Mouse (Mus musculus) embryonic facial prominence, embryonic 10.5 days (tissue): Measurements from ENCODE around the gene Ugt1a6b. TPM values are rescaled to one million over a fixed set of nuclear protein-coding genes. Genes with fewer than 3 reads are reported as not detected.
"Not testable (repeated sequence)": the region's sequence is repeated elsewhere in the genome, so short reads cannot be mapped to it uniquely, and the experiment has no call there.

Experiments
- DNase-seq: peaks from one replicate; pipeline ENCODE4 v3.0.0-alpha.2; 2017; ENCODE audit warnings: low spot score
- H3K27ac ChIP-seq: fragments of 300-500 bp; sonication (generic); replicated peaks from 2 replicates; pipeline ENCODE4 v1.5.1; 2016; ENCODE audit warnings: mild to moderate bottlenecking
- H3K27me3 ChIP-seq: fragments of 300-500 bp; sonication (generic); replicated peaks from 2 replicates; pipeline ENCODE4 v1.6.1; 2016; ENCODE audit warnings: low read depth, mild to moderate bottlenecking; ENCODE audit not compliant: poor library complexity, severe bottlenecking
- H3K36me3 ChIP-seq: fragments of 300-500 bp; sonication (generic); replicated peaks from 2 replicates; pipeline ENCODE4 v1.6.1; 2016; ENCODE audit warnings: mild to moderate bottlenecking, moderate library complexity
- H3K4me1 ChIP-seq: fragments of 300-500 bp; sonication (generic); 2 replicates; pipeline ENCODE4 v1.6.1; 2016
- H3K4me3 ChIP-seq: fragments of 300-500 bp; sonication (generic); 2 replicates; pipeline ENCODE4 v1.5.1; 2016; ENCODE audit warnings: mild to moderate bottlenecking, moderate library complexity
- H3K9me3 ChIP-seq: fragments of 300-500 bp; sonication (generic); 2 replicates; pipeline ENCODE4 v1.6.1; 2016; ENCODE audit warnings: mild to moderate bottlenecking
- WGBS: fragments of 180-500 bp; shearing (Covaris S2); methylation state at CpG from one replicate; pipeline ENCODE4 v1.1.7; 2016; 5-methylcytosine and 5-hydroxymethylcytosine counted together
- polyA plus RNA-seq: library from polyadenylated mRNA; unstranded; fragments of >200 nt; fragmentation: Nextera tagmentation; extraction: Ambion mirVana; gene quantifications from 2 replicates; pipeline ENCODE4 v1.2.1, GENCODE M21; 2016

The Ugt1a6b gene
- polyA plus RNA-seq, result not detected in 2 replicates

DNA sequence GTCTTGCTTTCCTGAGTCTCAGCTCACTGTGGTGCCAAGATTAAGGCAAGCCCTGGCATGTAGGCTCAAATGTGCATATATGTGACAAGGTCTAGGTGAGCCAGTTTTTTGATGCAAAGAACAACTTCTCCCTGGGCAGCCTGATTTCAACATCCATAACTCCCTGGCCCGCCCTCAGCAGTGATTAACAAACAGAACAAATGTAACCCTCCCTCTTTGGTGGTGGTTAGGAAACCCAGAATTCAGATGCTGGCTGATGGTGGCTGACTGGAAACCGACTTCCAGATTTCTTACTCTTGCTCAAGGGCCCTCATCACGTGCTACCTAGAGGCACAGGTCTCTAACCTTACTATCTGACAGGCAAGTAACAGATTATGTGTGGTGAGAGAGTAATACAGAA lies at the start of gene Ugt1a6b:
Gene Ugt1a6b, plus strand, starts transcription at position 234 of the 400 bp plus-strand sequence.
- WGBS, result 84% methylated on average over 3 of the region's 3 CpGs
- not testable (repeated sequence) for DNase-seq, H3K4me1 ChIP-seq, H3K36me3 ChIP-seq, H3K27me3 ChIP-seq, H3K27ac ChIP-seq, H3K4me3 ChIP-seq, H3K9me3 ChIP-seq

DNA sequence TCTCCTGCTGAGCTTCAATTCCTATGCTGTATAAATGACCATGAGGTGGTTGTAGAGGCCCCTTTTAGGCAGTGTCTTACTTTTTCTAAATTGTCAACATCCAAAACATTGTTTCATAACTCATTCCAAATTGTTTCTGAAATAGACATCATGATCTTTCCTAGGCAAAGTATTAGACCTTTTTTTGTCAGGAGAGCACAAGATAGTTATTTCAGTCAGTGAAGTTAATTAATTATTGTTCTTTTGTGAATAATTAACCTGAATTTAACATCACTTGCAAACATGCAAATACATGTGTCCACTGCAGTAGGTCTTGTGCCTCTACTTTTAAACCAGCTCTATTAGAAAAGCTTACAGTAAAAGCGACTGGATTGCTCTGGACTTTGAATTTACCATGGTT lies 48.0 kb upstream of the Ugt1a6b start, which contains the start of gene Ugt1a10:
Gene Ugt1a10, plus strand, starts transcription at position 301 of the 400 bp plus-strand sequence.
- DNase-seq, result no peak
- Histone ChIP-seq H3K27ac (no peak within 1 kb of the TSS), H3K27me3 (no peaks in the 10 kb centered on the region), H3K4me3 (no peak within 1 kb of the TSS), H3K9me3 (no peaks in the 10 kb centered on the region), H3K4me1 (no peaks in the 10 kb centered on the region), H3K36me3 (no peaks in the 10 kb centered on the region)
- 75% methylated on average over 1 of the region's 1 CpGs for WGBS

DNA sequence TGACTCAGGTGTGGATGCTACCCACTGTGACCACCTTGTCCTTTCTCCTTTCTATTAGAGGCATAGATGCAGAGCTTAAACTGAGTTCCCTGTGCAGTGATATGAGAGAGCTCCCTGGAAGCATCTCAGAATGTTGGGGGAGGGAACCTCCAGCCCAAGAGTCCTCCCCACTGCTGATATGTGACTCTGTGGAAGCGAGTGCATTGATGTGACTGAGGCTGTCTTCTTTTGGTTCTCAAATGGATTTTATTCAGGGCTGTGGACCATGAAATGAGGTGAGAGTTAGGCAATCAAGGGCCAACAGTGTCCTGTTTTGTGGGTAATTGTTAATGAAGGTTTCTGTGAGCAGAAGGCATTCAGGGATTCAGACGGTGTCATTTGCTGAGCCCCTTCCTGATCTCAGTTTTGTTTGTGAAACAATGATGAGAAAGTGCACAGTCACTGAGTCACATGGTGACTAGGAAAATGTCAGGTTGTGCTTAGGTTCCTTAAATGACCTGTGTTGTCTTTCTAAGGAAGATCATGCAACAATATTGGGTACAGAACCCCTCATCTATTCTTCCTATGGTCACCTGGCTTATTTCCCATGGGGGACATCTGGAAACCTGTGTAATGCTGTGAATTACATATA lies 36.5 kb upstream of the Ugt1a6b start:
- H3K4me3 ChIP-seq, H3K27me3 ChIP-seq, H3K9me3 ChIP-seq, H3K4me1 ChIP-seq, H3K27ac ChIP-seq, DNase-seq, H3K36me3 ChIP-seq: not testable (repeated sequence)
- 71% methylated on average over 1 of the region's 2 CpGs for WGBS

DNA sequence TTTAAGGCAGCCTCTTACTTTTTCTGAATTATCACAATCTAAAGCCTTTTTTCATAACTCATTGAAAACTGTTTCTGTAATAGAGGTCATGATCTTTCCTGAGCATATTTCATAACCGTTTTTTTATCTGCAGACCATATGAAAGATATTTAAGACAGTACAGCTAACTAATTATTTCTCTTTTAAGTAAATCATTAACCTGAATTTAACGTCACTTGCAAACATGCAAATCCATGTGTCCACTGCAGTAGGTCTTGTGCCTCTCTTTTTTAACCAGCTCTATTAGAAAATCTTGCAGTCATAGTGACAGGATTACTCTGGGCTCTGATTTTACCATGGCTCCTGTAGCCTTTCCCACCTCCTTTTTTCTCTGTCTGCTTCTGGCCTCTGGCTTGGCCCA lies 32.6 kb upstream of the Ugt1a6b start, which contains the start of gene Ugt1a9:
Gene Ugt1a9, plus strand, starts transcription at position 306 of the 400 bp plus-strand sequence.
- Histone ChIP-seq H3K27me3 (no peaks in the 10 kb centered on the region), H3K9me3 (no peaks in the 10 kb centered on the region), H3K36me3 (no peaks in the 10 kb centered on the region), H3K4me3 (no peak within 1 kb of the TSS), H3K27ac (no peak within 1 kb of the TSS), H3K4me1 (peaks cover 5% of the 10 kb centered on the region; the same call in 1 of the 2 replicates)
- WGBS, result 84% methylated on average over 2 of the region's 2 CpGs
- no peak for DNase-seq

DNA sequence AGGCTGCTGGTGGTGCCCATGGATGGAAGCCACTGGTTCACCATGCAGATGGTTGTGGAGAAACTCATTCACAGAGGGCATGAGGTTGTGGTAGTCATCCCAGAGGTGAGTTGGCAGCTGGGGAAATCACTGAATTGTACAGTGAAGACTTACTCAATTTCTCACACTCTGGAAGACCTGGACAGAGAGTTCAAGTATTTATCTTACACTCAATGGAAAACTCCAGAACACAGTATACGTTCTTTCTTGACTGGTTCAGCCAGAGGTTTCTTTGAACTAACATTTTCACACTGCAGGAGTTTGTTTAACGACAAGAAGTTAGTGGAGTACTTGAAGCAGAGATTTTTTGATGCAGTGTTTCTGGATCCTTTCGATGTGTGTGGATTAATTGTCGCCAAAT lies 32.1 kb upstream of the Ugt1a6b start:
- DNase-seq, result no peak
- Histone ChIP-seq H3K9me3 (no peaks in the 10 kb centered on the region), H3K36me3 (no peaks in the 10 kb centered on the region), H3K4me3 (no peak overlapping the region), H3K4me1 (peaks cover 5% of the 10 kb centered on the region; the same call in 1 of the 2 replicates), H3K27ac (no peak overlapping the region), H3K27me3 (no peaks in the 10 kb centered on the region)
- 86% methylated on average over 4 of the region's 4 CpGs for WGBS

DNA sequence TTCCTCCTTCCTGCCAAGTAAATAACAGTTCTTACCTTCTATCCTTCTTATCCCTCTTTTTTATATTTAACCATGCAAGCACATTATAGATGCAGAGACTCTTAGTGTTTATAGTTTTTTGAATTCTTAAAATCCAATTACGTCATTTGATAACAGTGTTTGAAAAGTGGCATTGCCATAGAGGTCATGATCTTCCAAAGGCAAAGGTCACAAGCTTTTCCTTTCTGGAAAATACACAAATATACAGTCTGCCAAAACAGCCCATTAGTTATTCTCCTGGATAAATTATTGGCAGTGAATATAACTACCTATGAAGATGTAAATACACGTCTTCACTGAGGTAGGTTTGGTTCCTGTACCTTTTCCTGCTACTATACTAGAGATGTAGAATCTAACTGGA lies 28.6 kb upstream of the Ugt1a6b start:
- Histone ChIP-seq H3K9me3 (no peaks in the 10 kb centered on the region), H3K36me3 (no peaks in the 10 kb centered on the region), H3K27ac (no peak overlapping the region), H3K4me1 (peaks cover 4% of the 10 kb centered on the region; the same call in 1 of the 2 replicates), H3K27me3 (no peaks in the 10 kb centered on the region), H3K4me3 (no peak overlapping the region)
- WGBS, result 86% methylated on average over 2 of the region's 2 CpGs
- no peak for DNase-seq

DNA sequence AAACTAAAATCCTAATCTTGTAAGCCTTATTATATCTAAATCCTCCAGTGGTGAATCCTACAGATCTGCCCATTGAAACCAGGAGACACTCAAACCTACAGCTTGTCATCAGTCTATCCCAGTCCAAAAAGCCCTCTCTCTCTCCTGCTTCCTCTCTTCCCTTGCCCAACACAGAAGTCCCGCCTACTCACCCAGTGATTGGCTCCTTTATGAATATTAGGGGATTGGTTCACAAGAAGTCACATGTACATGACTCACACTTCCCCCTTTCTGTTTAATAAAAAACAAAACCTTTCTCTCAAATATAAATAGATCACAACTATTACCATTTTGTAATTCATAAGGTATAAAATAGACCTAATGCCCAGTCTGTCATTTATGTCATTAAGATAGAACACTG lies 25.9 kb upstream of the Ugt1a6b start:
- H3K4me3 ChIP-seq, result no peak overlapping the region
- H3K4me1 ChIP-seq, result no peaks in the 10 kb centered on the region
- WGBS, result 86% methylated on average over 1 of the region's 1 CpGs
- no peak for DNase-seq
- no peaks in the 10 kb centered on the region for H3K36me3 ChIP-seq
- H3K9me3 ChIP-seq, result no peaks in the 10 kb centered on the region
- no peak overlapping the region for H3K27ac ChIP-seq
- no peaks in the 10 kb centered on the region for H3K27me3 ChIP-seq

DNA sequence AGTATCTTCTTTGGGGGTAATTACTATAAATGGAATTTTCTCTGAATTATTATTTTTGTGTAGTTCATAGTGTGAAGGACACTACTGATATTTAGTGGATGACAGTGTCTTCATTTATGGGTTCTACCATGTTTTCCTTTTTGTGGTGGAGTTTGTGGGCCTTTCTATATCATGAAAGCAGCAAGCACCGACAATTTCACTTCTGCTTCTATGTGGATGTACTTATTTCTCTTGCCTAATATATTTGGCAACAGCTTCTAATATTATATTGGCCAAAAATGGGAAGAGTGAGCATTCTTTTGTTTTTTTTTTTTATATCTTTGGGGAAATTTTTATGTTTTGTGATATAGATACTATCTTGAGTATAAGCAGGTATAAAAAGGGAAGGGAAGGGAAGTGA lies 21.4 kb upstream of the Ugt1a6b start:
- no peak overlapping the region for H3K27ac ChIP-seq
- H3K9me3 ChIP-seq, result no peaks in the 10 kb centered on the region
- 93% methylated on average over 1 of the region's 1 CpGs for WGBS
- H3K4me1 ChIP-seq, result no peaks in the 10 kb centered on the region
- H3K4me3 ChIP-seq, result no peak overlapping the region
- H3K27me3 ChIP-seq, result no peaks in the 10 kb centered on the region
- no peak for DNase-seq
- no peaks in the 10 kb centered on the region for H3K36me3 ChIP-seq

DNA sequence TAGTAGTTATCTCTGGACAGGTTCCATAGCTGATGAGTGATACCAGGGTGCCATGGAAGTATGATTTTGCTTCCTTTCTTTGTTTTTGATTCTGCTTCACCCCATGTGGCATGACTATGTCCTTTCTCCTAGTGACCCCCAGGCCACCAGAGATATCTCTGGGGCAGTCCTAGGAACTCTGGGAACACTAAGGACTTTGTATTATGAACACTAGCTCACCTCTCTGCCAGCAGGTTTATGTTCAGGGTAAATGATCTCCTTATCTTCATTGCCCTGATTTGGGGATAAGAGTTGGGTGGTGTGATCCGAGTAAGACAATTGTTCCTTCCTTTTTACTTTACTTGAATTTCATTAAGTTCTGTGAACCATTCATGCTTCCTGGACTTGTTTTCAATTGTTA lies 16.9 kb upstream of the Ugt1a6b start:
- DNase-seq, result no peak
- no peaks in the 10 kb centered on the region for H3K9me3 ChIP-seq
- H3K4me3 ChIP-seq, result no peak overlapping the region
- H3K4me1 ChIP-seq, result no peaks in the 10 kb centered on the region
- WGBS, result 74% methylated on average over 1 of the region's 1 CpGs
- no peaks in the 10 kb centered on the region for H3K36me3 ChIP-seq
- H3K27ac ChIP-seq, result no peak overlapping the region
- no peaks in the 10 kb centered on the region for H3K27me3 ChIP-seq

DNA sequence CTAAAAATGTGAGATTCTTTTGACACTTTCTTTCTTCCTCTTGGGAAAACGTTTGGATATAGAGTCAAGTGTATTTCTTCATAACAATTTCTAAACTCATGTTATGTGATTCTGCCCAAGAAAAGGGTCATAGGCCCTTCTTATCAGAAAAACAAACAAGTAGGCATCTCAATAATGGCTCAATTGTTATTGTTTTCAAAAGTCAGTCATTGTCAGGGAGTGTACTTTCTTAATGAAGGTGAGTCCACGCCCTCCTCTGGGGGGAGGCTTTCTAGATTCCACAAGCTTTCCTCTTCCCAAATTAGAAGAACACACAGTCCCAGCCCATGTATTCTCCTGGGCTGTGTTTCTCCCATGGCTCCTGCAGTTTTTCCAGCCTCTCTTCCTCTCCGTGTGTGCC lies 15.5 kb upstream of the Ugt1a6b start, which contains the start of gene Ugt1a8:
Gene Ugt1a8, plus strand, starts transcription at position 301 of the 400 bp plus-strand sequence.
- Histone ChIP-seq H3K9me3 (no peaks in the 10 kb centered on the region), H3K36me3 (no peaks in the 10 kb centered on the region), H3K4me3 (no peak within 1 kb of the TSS), H3K4me1 (no peaks in the 10 kb centered on the region), H3K27me3 (no peaks in the 10 kb centered on the region), H3K27ac (no peak within 1 kb of the TSS)
- 81% methylated on average over 3 of the region's 3 CpGs for WGBS
- DNase-seq, result no peak

DNA sequence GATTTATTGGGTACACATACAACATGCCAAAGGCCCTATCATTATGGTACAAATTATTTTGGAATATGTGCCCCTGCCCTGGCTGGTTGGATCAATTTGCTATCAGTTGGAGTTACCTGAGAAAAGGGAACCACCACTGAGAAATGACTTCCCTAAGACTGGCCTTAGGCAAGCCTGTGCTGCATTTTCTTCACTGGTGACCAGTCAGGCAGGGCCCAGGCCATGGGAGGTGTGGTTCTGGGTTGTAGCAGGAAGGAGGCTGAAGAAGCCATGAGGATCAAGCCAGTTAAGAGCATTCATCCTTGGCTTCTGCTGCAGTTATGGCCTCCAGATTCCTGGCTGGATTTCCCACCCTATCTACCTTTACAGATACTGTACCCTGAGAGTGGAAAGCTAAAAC lies 10.7 kb upstream of the Ugt1a6b start:
- H3K27ac ChIP-seq, result no peak overlapping the region
- no peak for DNase-seq
- H3K27me3 ChIP-seq, result no peaks in the 10 kb centered on the region
- H3K4me1 ChIP-seq, result peaks cover 7% of the 10 kb centered on the region
- no peak overlapping the region for H3K4me3 ChIP-seq
- no peaks in the 10 kb centered on the region for H3K36me3 ChIP-seq
- H3K9me3 ChIP-seq, result no peaks in the 10 kb centered on the region

DNA sequence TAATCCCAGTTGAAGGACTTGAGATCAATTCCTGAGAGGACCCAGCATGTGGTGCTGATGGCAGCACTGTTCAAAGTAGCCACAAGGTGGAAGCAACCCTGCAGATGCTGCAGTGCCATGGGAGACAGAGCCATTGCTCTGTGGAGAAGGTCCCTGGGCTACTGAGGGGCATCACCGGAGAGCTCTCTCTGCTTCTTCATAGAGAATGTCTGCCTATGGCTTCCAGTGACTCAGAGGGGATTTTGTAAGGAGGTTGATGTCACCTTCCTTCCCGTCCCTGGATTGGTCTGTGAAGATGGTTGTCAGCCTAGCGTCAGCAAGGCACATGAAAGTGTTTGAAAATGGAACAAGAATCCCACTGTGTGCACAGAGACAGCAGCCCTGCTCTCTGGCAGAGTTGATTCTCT lies 8.8 kb upstream of the Ugt1a6b start:
- H3K27ac ChIP-seq, H3K4me1 ChIP-seq, H3K27me3 ChIP-seq, H3K36me3 ChIP-seq, H3K9me3 ChIP-seq, H3K4me3 ChIP-seq: not testable (repeated sequence)
- peak; percentile 9 for DNase-seq
- WGBS, result 72% methylated on average over 3 of the region's 3 CpGs

DNA sequence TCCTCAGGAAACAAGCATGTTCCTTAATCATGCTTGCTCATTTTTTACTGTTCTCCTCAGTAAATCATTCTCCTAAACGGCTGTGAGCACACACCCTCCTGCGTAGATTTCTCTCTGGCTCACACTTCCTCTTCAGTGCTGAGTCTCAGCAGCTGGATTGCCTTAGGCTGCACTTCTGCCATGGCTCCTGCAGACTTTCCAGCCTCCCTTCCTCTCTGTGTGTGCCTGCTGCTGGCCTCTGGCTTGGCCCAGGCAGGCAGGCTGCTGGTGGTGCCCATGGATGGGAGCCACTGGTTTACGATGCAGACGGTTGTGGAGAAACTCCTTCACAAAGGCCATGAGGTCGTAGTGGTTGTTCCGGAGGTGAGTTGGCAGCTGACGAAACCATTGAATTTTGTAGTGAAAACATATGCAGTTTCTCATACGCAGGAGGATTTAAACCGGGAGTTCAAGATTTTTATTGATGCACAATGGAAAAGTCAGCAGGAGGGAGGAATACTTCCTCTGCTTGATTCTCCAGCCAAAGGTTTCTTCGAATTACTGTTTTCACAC lies 8.0 kb upstream of the Ugt1a6b start, which contains the start of gene Ugt1a7c:
Gene Ugt1a7c, plus strand, starts transcription at position 122 of the 552 bp plus-strand sequence.
- Histone ChIP-seq H3K27me3 (no peaks in the 10 kb centered on the region), H3K4me1 (peaks cover 7% of the 10 kb centered on the region), H3K27ac (peak within 1 kb of the TSS; percentile 57), H3K9me3 (no peaks in the 10 kb centered on the region), H3K4me3 (no peak within 1 kb of the TSS), H3K36me3 (no peaks in the 10 kb centered on the region)
- DNase-seq, result peak; percentile 16
- 58% methylated on average over 10 of the region's 10 CpGs for WGBS
